Mouse (Mus musculus): ENCODE data around the gene Gli2. TPM values are rescaled to one million over a fixed set of nuclear protein-coding genes. Genes with fewer than 3 reads are reported as not detected.

Gene Gli2
- total and polyA plus RNA-seq, 3 experiments, result 0.11 TPM; not detected in 2

- H3K9me3 ChIP-seq (replicated peaks), result peaks cover 91% of the 10 kb centered on the region
- H3K4me3 ChIP-seq (ENCODE audit: low read depth, low read length), result no peak overlapping the region
- no peaks in the 10 kb centered on the region for H3K36me3 ChIP-seq (replicated peaks)
- ATAC-seq (ENCODE audit: extremely low read depth, insufficient number of reproducible peaks, low FRiP score, poor library complexity, severe bottlenecking) (no peak), DNase-seq (ENCODE audit: low spot score) (no peak)
- no peaks in the 10 kb centered on the region for H3K27me3 ChIP-seq (ENCODE audit: insufficient read depth, low read length)
- H3K4me1 ChIP-seq (ENCODE audit: insufficient read depth, low read depth, low read length), result no peaks in the 10 kb centered on the region
- TF ChIP-seq TAL1 (conservative IDR thresholded peaks at IDR 0.05; ENCODE audit: low read depth, low read length) (no peak), GATA1 (IDR thresholded peaks at IDR 0.05; ENCODE audit: borderline replicate concordance, low read length) (no peak), POLR2AphosphoS5 (IDR thresholded peaks at IDR 0.05; ENCODE audit: insufficient replicate concordance, low read depth, low read length) (no peak), CTCF (IDR thresholded peaks at IDR 0.05; ENCODE audit: low read depth, low read length) (no peak), GATA2 (IDR thresholded peaks at IDR 0.05; ENCODE audit: borderline replicate concordance, low read depth, low read length) (no peak)
These were observed 145.8 kb downstream of the Gli2 start for GRCm38 (mm10) chr1:118907574-118907973.

- Histone ChIP-seq H3K9me3 (replicated peaks) (peaks cover 94% of the 10 kb centered on the region), H3K27me3 (ENCODE audit: insufficient read depth, low read length) (no peaks in the 10 kb centered on the region), H3K36me3 (replicated peaks) (no peaks in the 10 kb centered on the region), H3K4me3 (ENCODE audit: low read depth, low read length) (no peak overlapping the region), H3K4me1 (ENCODE audit: insufficient read depth, low read depth, low read length) (no peaks in the 10 kb centered on the region)
- ATAC-seq (ENCODE audit: extremely low read depth, insufficient number of reproducible peaks, low FRiP score, poor library complexity, severe bottlenecking), result no peak
- no peak for DNase-seq (ENCODE audit: low spot score)
- TF ChIP-seq GATA1 (IDR thresholded peaks at IDR 0.05; ENCODE audit: borderline replicate concordance, low read length), result no peak
- TF ChIP-seq POLR2AphosphoS5 (IDR thresholded peaks at IDR 0.05; ENCODE audit: insufficient replicate concordance, low read depth, low read length), result no peak
- no peak for TF ChIP-seq TAL1 (conservative IDR thresholded peaks at IDR 0.05; ENCODE audit: low read depth, low read length)
- TF ChIP-seq GATA2 (IDR thresholded peaks at IDR 0.05; ENCODE audit: borderline replicate concordance, low read depth, low read length), result no peak
- no peak for TF ChIP-seq CTCF (IDR thresholded peaks at IDR 0.05; ENCODE audit: low read depth, low read length)
These were observed 148.1 kb downstream of the Gli2 start for GRCm38 (mm10) chr1:118905319-118905718.

- H3K4me3 ChIP-seq (ENCODE audit: low read depth, low read length), result no peak overlapping the region
- TF ChIP-seq GATA2 (IDR thresholded peaks at IDR 0.05; ENCODE audit: borderline replicate concordance, low read depth, low read length) (no peak), GATA1 (IDR thresholded peaks at IDR 0.05; ENCODE audit: borderline replicate concordance, low read length) (no peak), TAL1 (conservative IDR thresholded peaks at IDR 0.05; ENCODE audit: low read depth, low read length) (no peak), CTCF (IDR thresholded peaks at IDR 0.05; ENCODE audit: low read depth, low read length) (no peak), POLR2AphosphoS5 (IDR thresholded peaks at IDR 0.05; ENCODE audit: insufficient replicate concordance, low read depth, low read length) (no peak)
- peaks cover 96% of the 10 kb centered on the region for H3K9me3 ChIP-seq (replicated peaks)
- DNase-seq (ENCODE audit: low spot score), result no peak
- ATAC-seq (ENCODE audit: extremely low read depth, insufficient number of reproducible peaks, low FRiP score, poor library complexity, severe bottlenecking), result no peak
- H3K4me1 ChIP-seq (ENCODE audit: insufficient read depth, low read depth, low read length), result no peaks in the 10 kb centered on the region
- no peaks in the 10 kb centered on the region for H3K27me3 ChIP-seq (ENCODE audit: insufficient read depth, low read length)
- no peaks in the 10 kb centered on the region for H3K36me3 ChIP-seq (replicated peaks)
These were observed 148.5 kb downstream of the Gli2 start for GRCm38 (mm10) chr1:118904909-118905308.

- no peak for ATAC-seq (ENCODE audit: extremely low read depth, insufficient number of reproducible peaks, low FRiP score, poor library complexity, severe bottlenecking)
- DNase-seq (ENCODE audit: low spot score), result no peak
- H3K4me1 ChIP-seq (ENCODE audit: insufficient read depth, low read depth, low read length), result no peaks in the 10 kb centered on the region
- H3K36me3 ChIP-seq (replicated peaks), result no peaks in the 10 kb centered on the region
- H3K27me3 ChIP-seq (ENCODE audit: insufficient read depth, low read length), result no peaks in the 10 kb centered on the region
- peaks cover 96% of the 10 kb centered on the region for H3K9me3 ChIP-seq (replicated peaks)
- H3K4me3 ChIP-seq (ENCODE audit: low read depth, low read length), result no peak overlapping the region
- TF ChIP-seq GATA1 (IDR thresholded peaks at IDR 0.05; ENCODE audit: borderline replicate concordance, low read length) (no peak), GATA2 (IDR thresholded peaks at IDR 0.05; ENCODE audit: borderline replicate concordance, low read depth, low read length) (no peak), POLR2AphosphoS5 (IDR thresholded peaks at IDR 0.05; ENCODE audit: insufficient replicate concordance, low read depth, low read length) (no peak), TAL1 (conservative IDR thresholded peaks at IDR 0.05; ENCODE audit: low read depth, low read length) (no peak), CTCF (IDR thresholded peaks at IDR 0.05; ENCODE audit: low read depth, low read length) (no peak)
These were observed 149.0 kb downstream of the Gli2 start for GRCm38 (mm10) chr1:118904431-118904830.

- Histone ChIP-seq H3K4me1 (ENCODE audit: insufficient read depth, low read depth, low read length) (no peaks in the 10 kb centered on the region), H3K36me3 (replicated peaks) (no peaks in the 10 kb centered on the region), H3K4me3 (ENCODE audit: low read depth, low read length) (no peak overlapping the region), H3K9me3 (replicated peaks) (peaks cover 96% of the 10 kb centered on the region), H3K27me3 (ENCODE audit: insufficient read depth, low read length) (no peaks in the 10 kb centered on the region)
- ATAC-seq (ENCODE audit: extremely low read depth, insufficient number of reproducible peaks, low FRiP score, poor library complexity, severe bottlenecking), result no peak
- DNase-seq (ENCODE audit: low spot score), result no peak
- TF ChIP-seq GATA1 (IDR thresholded peaks at IDR 0.05; ENCODE audit: borderline replicate concordance, low read length), result no peak
- TF ChIP-seq TAL1 (conservative IDR thresholded peaks at IDR 0.05; ENCODE audit: low read depth, low read length), result no peak
- no peak for TF ChIP-seq POLR2AphosphoS5 (IDR thresholded peaks at IDR 0.05; ENCODE audit: insufficient replicate concordance, low read depth, low read length)
- TF ChIP-seq GATA2 (IDR thresholded peaks at IDR 0.05; ENCODE audit: borderline replicate concordance, low read depth, low read length), result no peak
- no peak for TF ChIP-seq CTCF (IDR thresholded peaks at IDR 0.05; ENCODE audit: low read depth, low read length)
These were observed 149.7 kb downstream of the Gli2 start for GRCm38 (mm10) chr1:118903742-118904141.

- TF ChIP-seq POLR2AphosphoS5 (IDR thresholded peaks at IDR 0.05; ENCODE audit: insufficient replicate concordance, low read depth, low read length) (no peak), CTCF (IDR thresholded peaks at IDR 0.05; ENCODE audit: low read depth, low read length) (no peak), GATA1 (IDR thresholded peaks at IDR 0.05; ENCODE audit: borderline replicate concordance, low read length) (no peak), GATA2 (IDR thresholded peaks at IDR 0.05; ENCODE audit: borderline replicate concordance, low read depth, low read length) (no peak), TAL1 (conservative IDR thresholded peaks at IDR 0.05; ENCODE audit: low read depth, low read length) (no peak)
- no peaks in the 10 kb centered on the region for H3K27me3 ChIP-seq (ENCODE audit: insufficient read depth, low read length)
- H3K36me3 ChIP-seq (replicated peaks), result no peaks in the 10 kb centered on the region
- H3K4me3 ChIP-seq (ENCODE audit: low read depth, low read length), result no peak overlapping the region
- H3K9me3 ChIP-seq (replicated peaks), result peaks cover 94% of the 10 kb centered on the region
- no peak for DNase-seq (ENCODE audit: low spot score)
- ATAC-seq (ENCODE audit: extremely low read depth, insufficient number of reproducible peaks, low FRiP score, poor library complexity, severe bottlenecking), result no peak
- no peaks in the 10 kb centered on the region for H3K4me1 ChIP-seq (ENCODE audit: insufficient read depth, low read depth, low read length)
These were observed 151.4 kb downstream of the Gli2 start for GRCm38 (mm10) chr1:118901868-118902586.
